7 mouse cellular contexts compared by ENCODE assay signal in the genomic region with DNA sequence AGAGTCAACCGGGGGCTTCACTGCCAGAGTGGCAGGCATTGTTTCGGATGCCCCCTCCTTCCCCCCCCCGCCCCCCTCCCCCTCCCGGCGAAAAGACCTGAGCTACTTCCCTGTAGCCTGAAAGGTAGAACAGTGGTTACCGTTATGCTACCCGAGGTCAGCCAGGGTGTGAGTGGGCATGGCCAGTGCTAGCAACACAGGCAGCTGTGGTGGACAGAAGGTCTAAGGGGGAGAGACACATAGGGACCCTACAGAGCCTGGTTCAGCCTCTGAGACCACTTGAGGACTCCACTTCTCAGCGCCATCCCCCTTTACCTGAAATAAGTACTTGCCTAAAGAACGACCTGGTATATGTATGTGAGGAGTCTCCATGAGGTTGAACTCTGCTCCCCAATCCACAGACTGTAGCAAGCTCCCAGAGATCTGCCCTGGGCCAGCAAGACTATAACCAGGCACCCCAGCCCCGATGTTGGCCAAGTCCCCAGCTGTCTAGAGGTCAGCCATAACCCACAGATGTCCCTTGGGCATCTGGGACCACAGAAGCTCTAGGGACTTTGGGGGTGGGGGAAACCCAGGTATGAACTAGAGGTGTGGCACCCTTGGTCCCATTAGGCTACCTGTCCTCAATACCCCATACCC.
A peak's percentile ranks its signal among the peaks of the same experiment; 100 is the strongest.
DNase-seq lines count a peak whose midpoint lies in the region; ATAC-seq and TF ChIP-seq lines count a peak whose summit lies in the region.

No protein-coding gene starts in this region.

- TF ChIP-seq POLR2A in testis, adult 2 months (IDR thresholded peaks at IDR 0.05; ENCODE audit: control insufficient read depth, low read depth, low read length) = no peak

- peak overlapping the region; percentile 83 for H3K9ac ChIP-seq in heart, embryonic 15.5 days
- no peak overlapping the region for H3K9ac ChIP-seq in liver, embryonic 15.5 days

- no peaks in the 10 kb centered on the region for H3K36me3 ChIP-seq in testis, adult 2 months (ENCODE audit: control insufficient read depth, insufficient read depth, low read length)
- no peaks in the 10 kb centered on the region for H3K36me3 ChIP-seq in heart, embryonic 15.5 days
- no peaks in the 10 kb centered on the region for H3K36me3 ChIP-seq in liver, embryonic 15.5 days (replicated peaks)

- 33% methylated on average over 9 of the region's 10 CpGs for WGBS in heart, embryonic 15.5 days
- WGBS in liver, embryonic 15.5 days (ENCODE audit: insufficient replicate concordance) = 16% methylated on average over 10 of the region's 10 CpGs

- peak; percentile 28 for ATAC-seq in heart, embryonic 15.5 days (replicated peaks; ENCODE audit: insufficient number of reproducible peaks, insufficient read depth, low FRiP score, low read depth)
- ATAC-seq in liver, embryonic 15.5 days (ENCODE audit: insufficient read depth) = no peak

- H3K27me3 ChIP-seq in testis, adult 2 months (ENCODE audit: control insufficient read depth, insufficient read depth, low read length) = 0 out of 2 replicates have a peak, but pooled peaks cover 2% of the 10 kb centered on the region
- H3K27me3 ChIP-seq in heart, embryonic 15.5 days = no peaks in the 10 kb centered on the region
- H3K27me3 ChIP-seq in liver, embryonic 15.5 days = peaks cover 66% of the 10 kb centered on the region

- H3K27ac ChIP-seq in testis, adult 2 months (ENCODE audit: control insufficient read depth, insufficient read depth, low read depth, low read length) = no peak overlapping the region
- peak overlapping the region; percentile 84 for H3K27ac ChIP-seq in heart, embryonic 15.5 days
- no peak overlapping the region for H3K27ac ChIP-seq in liver, embryonic 15.5 days (replicated peaks)

- peaks cover 10% of the 10 kb centered on the region for H3K4me1 ChIP-seq in testis, adult 2 months (ENCODE audit: control insufficient read depth, insufficient read depth, low read length)
- peaks cover 23% of the 10 kb centered on the region for H3K4me1 ChIP-seq in heart, embryonic 15.5 days (replicated peaks)
- H3K4me1 ChIP-seq in liver, embryonic 15.5 days (replicated peaks) = peaks cover 4% of the 10 kb centered on the region; the same call in 1 of the 2 replicates

- no peaks in the 10 kb centered on the region for H3K9me3 ChIP-seq in heart, embryonic 15.5 days (replicated peaks)
- no peaks in the 10 kb centered on the region for H3K9me3 ChIP-seq in liver, embryonic 15.5 days (replicated peaks)

- peak overlapping the region; percentile 88 for H3K4me2 ChIP-seq in heart, embryonic 15.5 days
- peak overlapping the region; percentile 55 for H3K4me2 ChIP-seq in liver, embryonic 15.5 days

- no peak for TF ChIP-seq CTCF in testis, adult 2 months (IDR thresholded peaks at IDR 0.05; ENCODE audit: control insufficient read depth, insufficient read depth, insufficient replicate concordance, low read depth, low read length)

- peak overlapping the region; percentile 75 for H3K4me3 ChIP-seq in testis, adult 2 months (ENCODE audit: control insufficient read depth, low read depth, low read length)
- H3K4me3 ChIP-seq in heart, embryonic 15.5 days = peak overlapping the region; percentile 56
- H3K4me3 ChIP-seq in liver, embryonic 15.5 days (replicated peaks) = peak overlapping the region; percentile 36

- DNase-seq in testis, postnatal 10 days (ENCODE audit: low spot score) = no peak
- no peak for DNase-seq in urinary bladder, postnatal 14 days (ENCODE audit: low spot score)
- no peak for DNase-seq in right cerebral cortex, postnatal 25 days
- DNase-seq in urinary bladder, postnatal 10 days (ENCODE audit: low spot score) = no peak
